Comparison of ENCODE assay signal across 8 mouse cellular contexts in genomic region chr12:73287609-73288008, GRCm38 (mm10). TPM values are rescaled to one million over a fixed set of nuclear protein-coding genes. Genes with fewer than 3 reads are reported as not detected.
DNase-seq lines count a peak whose midpoint lies in the region; ATAC-seq and TF ChIP-seq lines count a peak whose summit lies in the region.

No protein-coding gene starts in this region.

- 63% methylated on average over 8 of the region's 8 CpGs for WGBS in embryonic facial prominence, embryonic 15.5 days
- 73% methylated on average over 8 of the region's 8 CpGs for WGBS in hindbrain, embryonic 13.5 days
- 73% methylated on average over 8 of the region's 8 CpGs for WGBS in liver, adult 2 months
- 76% methylated on average over 8 of the region's 8 CpGs for WGBS in neural tube, embryonic 14.5 days

- TF ChIP-seq POLR2A in liver, adult 2 months (IDR thresholded peaks at IDR 0.05; ENCODE audit: extremely low read depth, insufficient read depth, low read length), result no peak

- no peaks in the 10 kb centered on the region; the same call in 1 of the 2 replicates for H3K79me2 ChIP-seq in liver, adult 2 months (ENCODE audit: control insufficient read depth, insufficient read depth, low read length)

- peaks cover 15% of the 10 kb centered on the region for H3K36me3 ChIP-seq in embryonic facial prominence, embryonic 15.5 days
- H3K36me3 ChIP-seq in hindbrain, embryonic 13.5 days, result peaks cover 24% of the 10 kb centered on the region
- H3K36me3 ChIP-seq in liver, adult 2 months (ENCODE audit: control insufficient read depth, insufficient read depth, low read length), result peaks cover 5% of the 10 kb centered on the region; the same call in 1 of the 2 replicates
- H3K36me3 ChIP-seq in neural tube, embryonic 14.5 days (ENCODE audit: control insufficient read depth, insufficient read depth, low read length), result no peaks in the 10 kb centered on the region; the same call in 1 of the 2 replicates

- H3K27ac ChIP-seq in embryonic facial prominence, embryonic 15.5 days (replicated peaks), result peak overlapping the region; percentile 85; the same call in 1 of the 2 replicates
- no peak overlapping the region for H3K27ac ChIP-seq in hindbrain, embryonic 13.5 days
- H3K27ac ChIP-seq in liver, adult 2 months (replicated peaks; ENCODE audit: insufficient read depth, low read depth, low read length), result peak overlapping the region; percentile 76
- H3K27ac ChIP-seq in neural tube, embryonic 14.5 days (ENCODE audit: low read depth, low read length), result no peak overlapping the region

- ATAC-seq in embryonic facial prominence, embryonic 15.5 days (ENCODE audit: insufficient number of reproducible peaks, low FRiP score, low TSS enrichment, low read depth), result no peak
- ATAC-seq in hindbrain, embryonic 13.5 days (ENCODE audit: low FRiP score), result no peak
- no peak for ATAC-seq in neural tube, embryonic 14.5 days (ENCODE audit: low read depth)

- no peaks in the 10 kb centered on the region for H3K9me3 ChIP-seq in embryonic facial prominence, embryonic 15.5 days (replicated peaks)
- H3K9me3 ChIP-seq in hindbrain, embryonic 13.5 days, result no peaks in the 10 kb centered on the region
- H3K9me3 ChIP-seq in neural tube, embryonic 14.5 days (ENCODE audit: control insufficient read depth, low read length), result no peaks in the 10 kb centered on the region

- DNase-seq in adrenal gland, postnatal 14 days, result peak; percentile 16
- DNase-seq in adrenal gland, adult 2 months, result no peak
- peak; percentile 55 for DNase-seq in liver, adult 2 months (ENCODE audit: extremely low read depth, low read depth, low spot score)
- no peak for DNase-seq in thymus, postnatal 10 days (ENCODE audit: low spot score in 2 of 2)
- DNase-seq in ovary, postnatal 14 days (ENCODE audit: low spot score), result no peak

- H3K4me1 ChIP-seq in embryonic facial prominence, embryonic 15.5 days, result peaks cover 20% of the 10 kb centered on the region
- peaks cover 22% of the 10 kb centered on the region for H3K4me1 ChIP-seq in hindbrain, embryonic 13.5 days (replicated peaks)
- peaks cover 5% of the 10 kb centered on the region; the same call in 1 of the 2 replicates for H3K4me1 ChIP-seq in liver, adult 2 months (ENCODE audit: control insufficient read depth, insufficient read depth, low read length)
- peaks cover 5% of the 10 kb centered on the region; the same call in 1 of the 2 replicates for H3K4me1 ChIP-seq in neural tube, embryonic 14.5 days (ENCODE audit: control insufficient read depth, insufficient read depth, low read length)

- H3K4me2 ChIP-seq in embryonic facial prominence, embryonic 15.5 days (replicated peaks), result peak overlapping the region; percentile 76
- H3K4me2 ChIP-seq in hindbrain, embryonic 13.5 days, result peak overlapping the region; percentile 62
- peak overlapping the region; percentile 66 for H3K4me2 ChIP-seq in neural tube, embryonic 14.5 days (ENCODE audit: low read depth, low read length)

- H3K27me3 ChIP-seq in embryonic facial prominence, embryonic 15.5 days, result no peaks in the 10 kb centered on the region
- H3K27me3 ChIP-seq in hindbrain, embryonic 13.5 days, result no peaks in the 10 kb centered on the region
- no peaks in the 10 kb centered on the region for H3K27me3 ChIP-seq in liver, adult 2 months (ENCODE audit: control insufficient read depth, insufficient read depth, low read length)
- H3K27me3 ChIP-seq in neural tube, embryonic 14.5 days (ENCODE audit: control insufficient read depth, insufficient read depth, low read length), result no peaks in the 10 kb centered on the region

- TF ChIP-seq CTCF in liver, adult 2 months (IDR thresholded peaks at IDR 0.05; ENCODE audit: low read depth, low read length), result no peak

- peak overlapping the region; percentile 82; the same call in 1 of the 2 replicates for H3K9ac ChIP-seq in embryonic facial prominence, embryonic 15.5 days
- H3K9ac ChIP-seq in hindbrain, embryonic 13.5 days, result peak overlapping the region; percentile 78; the same call in 1 of the 2 replicates
- no peak overlapping the region for H3K9ac ChIP-seq in liver, adult 2 months (ENCODE audit: low read depth, low read length)
- peak overlapping the region; percentile 76; the same call in 1 of the 2 replicates for H3K9ac ChIP-seq in neural tube, embryonic 14.5 days (replicated peaks; ENCODE audit: low read depth, low read length)

- H3K4me3 ChIP-seq in embryonic facial prominence, embryonic 15.5 days (replicated peaks), result peak overlapping the region; percentile 78
- peak overlapping the region; percentile 55 for H3K4me3 ChIP-seq in hindbrain, embryonic 13.5 days
- H3K4me3 ChIP-seq in liver, adult 2 months (ENCODE audit: insufficient read depth, low read depth, low read length), result peak overlapping the region; percentile 85
- peak overlapping the region; percentile 70 for H3K4me3 ChIP-seq in neural tube, embryonic 14.5 days (ENCODE audit: low read depth, low read length)

RNA-seq across cellular contexts. Expression of gene Slc38a6, which starts 1.0 kb away (rescaled TPM):
- 8.3 and 8.9 TPM in 2 replicates for total RNA-seq in adrenal gland, postnatal 14 days (2021)
- total RNA-seq in adrenal gland, adult 2 months (2021), result 1 to 10 TPM; 5.9 to 8.5 TPM
- 8.3 and 8.9 TPM in 2 replicates for polyA plus RNA-seq in adrenal gland, adult 2 months (2012; rRNA removed)
- 13.2 and 16.5 TPM in 2 replicates for polyA plus RNA-seq in embryonic facial prominence, embryonic 15.5 days (2015; fragmentation: Nextera tagmentation; extraction: Ambion mirVana)
- polyA plus RNA-seq in hindbrain, embryonic 13.5 days (2015; fragmentation: Nextera tagmentation; extraction: Ambion mirVana), result 10.9 and 14.3 TPM in 2 replicates
- 8.1 and 11.2 TPM in 2 replicates for total RNA-seq in liver, adult 2 months (2014; rRNA removed)
- 4.5 and 8.6 TPM in 2 replicates for polyA plus RNA-seq in liver, adult 2 months (2012; rRNA removed)
- polyA plus RNA-seq in neural tube, embryonic 14.5 days (2014; fragmentation: Nextera tagmentation; extraction: Ambion mirVana), result 11.0 and 20.7 TPM in 2 replicates

RNA-seq across cellular contexts. Expression of gene Trmt5, which starts 1.1 kb away (rescaled TPM):
- 16.5 and 17.5 TPM in 2 replicates for total RNA-seq in adrenal gland, postnatal 14 days (2021)
- total RNA-seq in adrenal gland, adult 2 months (2021), result 10 to 100 TPM; 12.0 to 15.4 TPM
- 1.6 and 1.8 TPM in 2 replicates for polyA plus RNA-seq in adrenal gland, adult 2 months (2012; rRNA removed)
- 15.8 and 17.1 TPM in 2 replicates for polyA plus RNA-seq in embryonic facial prominence, embryonic 15.5 days (2015; fragmentation: Nextera tagmentation; extraction: Ambion mirVana)
- 12.9 and 15.1 TPM in 2 replicates for polyA plus RNA-seq in hindbrain, embryonic 13.5 days (2015; fragmentation: Nextera tagmentation; extraction: Ambion mirVana)
- total RNA-seq in liver, adult 2 months (2014; rRNA removed), result 6.0 and 8.4 TPM in 2 replicates
- 2.5 and 3.1 TPM in 2 replicates for polyA plus RNA-seq in liver, adult 2 months (2012; rRNA removed)
- 14.9 and 16.9 TPM in 2 replicates for polyA plus RNA-seq in neural tube, embryonic 14.5 days (2014; fragmentation: Nextera tagmentation; extraction: Ambion mirVana)

Comparison
In these comparisons a context has a peak if more than half of its experiments do, and no peak if none do; other contexts are left out.
1. DNase-seq: peak in adrenal gland, postnatal 14 days (single experiment) and liver, adult 2 months (single experiment); none in adrenal gland, adult 2 months (single experiment), thymus, postnatal 10 days (0 of 2) and ovary, postnatal 14 days (single experiment).
2. H3K27ac ChIP-seq: peak in embryonic facial prominence, embryonic 15.5 days (single experiment) and liver, adult 2 months (single experiment); none in hindbrain, embryonic 13.5 days (single experiment) and neural tube, embryonic 14.5 days (single experiment).
3. Peak in every context shown above with its lines, with median percentiles within 50 percentile points of each other: H3K4me2 ChIP-seq and H3K4me3 ChIP-seq.